Mouse (Mus musculus): Measurements from ENCODE around the gene Lyar.

Gene Lyar

GRCm38 (mm10) chr5:38256551-38256950, 36.3 kb downstream of the Lyar start:
- DNase-seq, result no peak

GRCm38 (mm10) chr5:38258034-38258772, 37.9 kb downstream of the Lyar start:
- DNase-seq, result no peak

GRCm38 (mm10) chr5:38258773-38259146, 38.5 kb downstream of the Lyar start:
- no peak for DNase-seq

DNA sequence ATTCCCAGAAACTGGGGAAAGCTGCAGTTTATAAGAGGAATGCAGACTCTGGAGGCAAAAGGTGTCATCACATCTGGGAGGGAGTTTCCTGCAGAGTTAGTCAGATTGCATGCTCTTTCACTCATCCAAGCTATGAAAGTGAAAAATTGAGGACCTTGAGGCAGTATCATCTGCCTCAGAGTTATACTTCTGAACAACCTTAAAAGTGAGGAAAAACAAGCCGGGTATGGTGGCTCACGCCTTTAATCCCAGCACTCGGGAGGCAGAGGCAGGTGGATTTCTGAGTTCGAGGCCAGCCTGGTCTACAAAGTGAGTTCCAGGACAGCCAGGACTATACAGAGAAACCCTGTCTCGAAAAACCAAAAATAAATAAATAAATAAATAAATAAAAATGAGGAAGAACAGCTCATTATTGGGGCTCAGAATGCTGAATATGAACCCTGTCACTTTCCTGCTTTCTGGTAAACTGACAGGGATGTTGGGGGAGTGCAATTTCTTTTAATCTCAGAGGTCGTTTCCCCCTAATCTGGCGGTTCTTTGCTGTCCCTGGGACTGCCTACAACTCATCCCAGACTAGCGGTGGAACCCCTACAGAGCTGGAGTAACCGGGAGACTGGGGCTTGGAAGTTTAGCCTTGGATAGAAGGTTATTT, 39.3 kb downstream of the Lyar start:
- no peak for DNase-seq

GRCm38 (mm10) chr5:38260107-38260682, 39.9 kb downstream of the Lyar start, which contains the start of gene Tmem128:
TSS of gene Tmem128 (plus strand) at chr5:38260185.
- DNase-seq, result peak; percentile 54

GRCm38 (mm10) chr5:38270942-38271341, 50.7 kb downstream of the Lyar start:
- no peak for DNase-seq

DNA sequence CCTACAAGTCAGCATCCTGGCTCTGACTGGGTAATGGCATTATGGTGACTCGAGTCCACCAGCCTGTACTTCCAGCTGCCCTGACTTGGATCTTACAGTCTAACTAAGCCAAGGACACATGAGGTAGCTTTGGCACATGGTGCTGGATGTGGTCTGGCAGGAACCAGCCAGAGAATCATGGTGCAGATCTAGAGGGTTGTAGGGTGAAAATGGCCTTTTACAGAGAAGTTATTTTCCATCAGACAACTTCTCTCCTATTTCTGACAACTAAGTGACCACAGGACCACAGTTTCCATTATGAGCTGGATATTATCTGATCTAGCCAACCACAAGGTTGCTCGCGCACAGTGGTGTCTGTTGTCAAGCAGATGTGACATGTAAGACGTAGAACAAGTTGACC, 53.6 kb downstream of the Lyar start:
- no peak for DNase-seq

DNA sequence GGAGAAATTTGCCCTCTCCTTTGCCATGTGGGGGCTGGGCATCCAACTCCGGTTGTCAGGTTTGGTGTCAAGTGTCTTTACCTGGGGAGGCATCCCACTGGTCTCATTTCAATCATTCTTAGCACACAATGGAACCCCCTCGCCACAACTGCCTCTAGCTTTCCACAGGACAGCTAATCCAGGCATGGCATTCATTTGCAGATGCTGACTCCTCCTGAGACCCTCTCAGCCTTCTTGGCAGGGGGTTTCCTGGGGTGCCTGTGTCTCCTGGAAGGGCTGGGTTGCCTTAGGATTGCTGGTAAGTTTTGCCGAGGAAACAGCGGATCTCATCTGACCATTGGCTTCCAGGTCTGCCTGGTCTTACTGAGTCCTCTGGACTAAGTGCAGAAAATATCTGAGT, 55.5 kb downstream of the Lyar start, which contains the start of gene Otop1:
Gene Otop1 (plus strand): TSS at position 202 of the 400 bp plus-strand sequence.
- DNase-seq, result no peak

DNA sequence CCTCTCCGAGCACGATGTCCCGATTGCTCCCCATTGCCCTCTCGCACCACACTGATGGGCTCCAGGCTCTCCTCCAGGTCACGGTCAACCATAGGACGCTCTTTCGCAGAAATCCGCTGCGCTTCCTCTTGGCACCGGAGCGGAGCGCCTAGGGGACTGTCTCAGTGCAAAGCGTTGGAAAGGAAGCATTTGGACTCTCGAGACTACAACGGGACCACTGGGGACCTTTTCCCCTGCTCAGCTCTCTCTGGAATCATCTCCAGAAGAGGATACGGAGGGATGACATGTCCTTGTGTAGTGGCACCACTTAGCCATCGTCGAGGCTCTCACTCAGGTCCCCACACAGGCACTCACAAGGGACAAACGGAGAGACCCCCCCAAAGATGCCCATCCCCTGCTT, 56.2 kb downstream of the Lyar start:
- no peak for DNase-seq

GRCm38 (mm10) chr5:38277098-38277866, 57.0 kb downstream of the Lyar start:
- no peak for DNase-seq

DNA sequence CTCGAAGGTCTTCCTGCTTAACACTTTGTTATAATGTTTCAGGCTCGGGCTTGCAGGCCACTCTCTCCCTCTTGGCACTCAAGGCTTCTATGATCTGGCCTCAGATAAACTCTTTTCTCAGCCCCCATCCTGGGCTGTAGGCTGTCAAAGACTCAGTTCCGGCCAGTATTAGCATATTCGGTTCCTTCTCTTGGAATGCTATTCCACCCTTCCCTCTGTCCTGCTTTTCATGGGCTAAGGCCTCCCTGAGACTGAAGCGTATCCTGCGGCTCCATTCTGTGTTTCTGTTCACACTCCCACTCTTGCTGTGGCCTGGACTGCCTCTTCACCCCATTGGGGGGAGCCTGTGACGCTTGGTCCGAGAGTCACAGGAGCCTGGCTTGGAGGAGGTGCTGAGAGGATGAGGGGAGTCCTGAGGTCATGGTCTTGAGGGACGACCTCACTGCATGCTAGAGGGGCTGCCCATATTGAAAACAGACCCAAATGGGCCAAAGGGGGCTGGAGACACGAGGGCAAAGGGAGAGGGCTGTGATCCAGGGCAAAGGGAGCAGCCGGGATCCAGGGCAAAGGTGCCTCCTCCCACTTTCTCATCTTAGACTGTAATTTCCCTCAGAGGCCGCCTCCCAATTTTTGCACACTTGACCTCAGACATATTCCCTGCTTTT, 57.8 kb downstream of the Lyar start:
- no peak for DNase-seq

DNA sequence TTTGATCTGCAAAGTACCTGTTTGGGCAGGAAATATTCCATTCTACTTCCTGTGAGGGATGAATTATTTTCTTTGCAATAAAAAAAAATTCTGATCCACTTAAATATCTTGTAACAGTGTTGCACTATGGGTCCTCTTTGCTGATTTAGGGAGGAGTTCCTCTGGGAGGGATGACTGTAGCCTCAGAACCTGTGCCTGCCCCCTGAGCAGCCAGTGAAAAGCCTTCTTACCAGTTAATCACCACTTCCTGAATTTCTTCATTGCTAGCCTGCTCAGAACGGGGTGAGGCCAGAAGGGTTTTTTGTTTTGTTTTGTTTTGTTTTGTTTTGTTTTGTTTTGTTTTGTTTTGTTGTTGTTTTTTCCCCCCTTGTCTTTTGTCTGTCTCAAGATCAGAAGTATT, 59.8 kb downstream of the Lyar start:
- DNase-seq, result no peak
